Mouse (Mus musculus) forebrain, embryonic 12.5 days (tissue): ENCODE measurements at regions not wholly inside any gene's neighbourhood (a gene's known extent, or its start where the extent isn't known, plus 50 kb on each side); places are given as distances from the start of the nearest gene placed in this dataset.

Source experiments
- ATAC-seq: fragments of 200-750 bp; cut with Nextera tagmentation; 2 replicates; pipeline ENCODE4 v1.8.0; 2017; ENCODE audit warnings: moderate TSS enrichment; ENCODE audit not compliant: low FRiP score
- H3K27ac ChIP-seq: fragments of 300-500 bp; sonication (generic); 2 replicates; pipeline ENCODE4 v1.5.1; 2016; ENCODE audit warnings: mild to moderate bottlenecking
- H3K27me3 ChIP-seq: fragments of 300-500 bp; sonication (generic); 2 replicates; pipeline ENCODE4 v1.6.1; 2016; ENCODE audit warnings: mild to moderate bottlenecking
- H3K36me3 ChIP-seq: fragments of 300-500 bp; sonication (generic); replicated peaks from 2 replicates; pipeline ENCODE4 v1.6.1; 2016; ENCODE audit warnings: mild to moderate bottlenecking
- H3K4me1 ChIP-seq: fragments of 300-500 bp; sonication (generic); 2 replicates; pipeline ENCODE4 v1.6.1; 2016
- H3K4me2 ChIP-seq: fragments of 300-500 bp; sonication (generic); 2 replicates; pipeline ENCODE4 v1.6.1; 2016; ENCODE audit warnings: mild to moderate bottlenecking, moderate library complexity
- H3K4me3 ChIP-seq: fragments of 300-500 bp; sonication (generic); replicated peaks from 2 replicates; pipeline ENCODE4 v1.5.1; 2016; ENCODE audit warnings: mild to moderate bottlenecking
- H3K9ac ChIP-seq: fragments of 300-500 bp; sonication (generic); 2 replicates; pipeline ENCODE4 v1.6.1; 2016; ENCODE audit warnings: mild to moderate bottlenecking
- H3K9me3 ChIP-seq: fragments of 300-500 bp; sonication (generic); 2 replicates; pipeline ENCODE4 v1.6.1; 2016
- WGBS: fragments of 180-500 bp; shearing (Covaris S2); methylation state at CpG from one replicate; pipeline ENCODE4 v1.1.7; 2016; 5-methylcytosine and 5-hydroxymethylcytosine counted together

DNA sequence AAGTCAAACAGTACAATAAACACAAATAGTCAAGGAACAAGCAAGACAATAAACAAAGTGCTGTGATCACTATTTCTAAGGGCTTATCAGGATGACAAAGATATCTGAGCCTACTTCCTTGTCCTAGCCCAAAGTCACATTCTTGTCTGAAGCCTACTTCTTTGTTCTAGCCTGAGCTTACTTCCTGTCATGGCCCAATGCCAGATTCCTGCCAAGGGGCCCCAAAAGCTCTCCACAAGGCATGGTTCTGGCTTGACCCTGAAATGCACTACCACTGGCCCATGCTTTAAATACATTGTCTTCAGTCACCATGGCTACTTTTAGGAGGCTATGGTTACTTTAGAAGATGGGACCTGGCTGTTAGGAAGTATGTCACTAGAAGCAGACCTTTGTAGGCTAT is 940.6 kb downstream of the A830018L16Rik start:
- no peak overlapping the region for H3K9ac ChIP-seq
- H3K9me3 ChIP-seq: no peaks in the 10 kb centered on the region
- no peaks in the 10 kb centered on the region for H3K27me3 ChIP-seq
- H3K4me3 ChIP-seq: no peak overlapping the region
- H3K4me2 ChIP-seq: no peak overlapping the region
- no peak for ATAC-seq
- H3K4me1 ChIP-seq: no peaks in the 10 kb centered on the region
- H3K27ac ChIP-seq: no peak overlapping the region
- no peaks in the 10 kb centered on the region for H3K36me3 ChIP-seq

DNA sequence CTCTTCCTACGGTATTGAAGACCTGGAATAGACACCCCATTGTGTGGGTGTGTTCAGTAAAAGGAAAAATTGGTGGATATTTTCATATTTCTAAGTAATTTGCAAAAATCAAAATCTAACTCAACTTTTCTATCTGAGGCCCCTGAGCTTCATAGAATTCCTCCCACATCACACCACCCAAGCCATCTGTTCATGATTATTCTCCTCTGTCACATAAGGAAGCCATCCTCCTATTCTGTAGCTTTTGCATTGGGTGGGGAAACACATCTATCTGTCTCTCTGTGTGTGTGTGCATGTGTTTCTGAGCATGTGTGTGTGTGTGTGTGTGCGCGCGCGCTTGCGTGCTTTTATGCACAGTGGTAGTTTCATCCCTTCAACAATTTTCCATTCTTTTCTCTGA is 954.0 kb downstream of the A830018L16Rik start:
- no peak for ATAC-seq
- no peaks in the 10 kb centered on the region for H3K36me3 ChIP-seq
- WGBS: 96% methylated on average over 6 of the region's 6 CpGs

GRCm38 (mm10) chr1:12372968-12373367 is 959.1 kb downstream of the A830018L16Rik start:
- no peaks in the 10 kb centered on the region for H3K36me3 ChIP-seq
- no peaks in the 10 kb centered on the region for H3K4me1 ChIP-seq
- no peak overlapping the region for H3K27ac ChIP-seq
- no peak for ATAC-seq
- no peak overlapping the region for H3K4me3 ChIP-seq
- no peaks in the 10 kb centered on the region for H3K9me3 ChIP-seq
- H3K9ac ChIP-seq: no peak overlapping the region
- no peak overlapping the region for H3K4me2 ChIP-seq
- no peaks in the 10 kb centered on the region for H3K27me3 ChIP-seq

More for the DNA sequence above, 954.0 kb downstream of the A830018L16Rik start:
- Histone ChIP-seq H3K9ac (no peak overlapping the region), H3K4me2 (no peak overlapping the region), H3K27ac (no peak overlapping the region), H3K9me3 (no peaks in the 10 kb centered on the region), H3K4me1 (no peaks in the 10 kb centered on the region), H3K27me3 (no peaks in the 10 kb centered on the region), H3K4me3 (no peak overlapping the region)

- no peaks in the 10 kb centered on the region for H3K9me3 ChIP-seq
- peak; percentile 36 for ATAC-seq
- H3K4me1 ChIP-seq: peaks cover 7% of the 10 kb centered on the region; the same call in 1 of the 2 replicates
- 18% methylated on average over 7 of the region's 7 CpGs for WGBS
- H3K9ac ChIP-seq: no peak overlapping the region
- H3K36me3 ChIP-seq: no peaks in the 10 kb centered on the region
- no peak overlapping the region for H3K4me2 ChIP-seq
- no peak overlapping the region for H3K27ac ChIP-seq
- no peaks in the 10 kb centered on the region for H3K27me3 ChIP-seq
- no peak overlapping the region for H3K4me3 ChIP-seq
Observed at GRCm38 (mm10) chr1:12398146-12398884, 984.4 kb downstream of the A830018L16Rik start.

DNA sequence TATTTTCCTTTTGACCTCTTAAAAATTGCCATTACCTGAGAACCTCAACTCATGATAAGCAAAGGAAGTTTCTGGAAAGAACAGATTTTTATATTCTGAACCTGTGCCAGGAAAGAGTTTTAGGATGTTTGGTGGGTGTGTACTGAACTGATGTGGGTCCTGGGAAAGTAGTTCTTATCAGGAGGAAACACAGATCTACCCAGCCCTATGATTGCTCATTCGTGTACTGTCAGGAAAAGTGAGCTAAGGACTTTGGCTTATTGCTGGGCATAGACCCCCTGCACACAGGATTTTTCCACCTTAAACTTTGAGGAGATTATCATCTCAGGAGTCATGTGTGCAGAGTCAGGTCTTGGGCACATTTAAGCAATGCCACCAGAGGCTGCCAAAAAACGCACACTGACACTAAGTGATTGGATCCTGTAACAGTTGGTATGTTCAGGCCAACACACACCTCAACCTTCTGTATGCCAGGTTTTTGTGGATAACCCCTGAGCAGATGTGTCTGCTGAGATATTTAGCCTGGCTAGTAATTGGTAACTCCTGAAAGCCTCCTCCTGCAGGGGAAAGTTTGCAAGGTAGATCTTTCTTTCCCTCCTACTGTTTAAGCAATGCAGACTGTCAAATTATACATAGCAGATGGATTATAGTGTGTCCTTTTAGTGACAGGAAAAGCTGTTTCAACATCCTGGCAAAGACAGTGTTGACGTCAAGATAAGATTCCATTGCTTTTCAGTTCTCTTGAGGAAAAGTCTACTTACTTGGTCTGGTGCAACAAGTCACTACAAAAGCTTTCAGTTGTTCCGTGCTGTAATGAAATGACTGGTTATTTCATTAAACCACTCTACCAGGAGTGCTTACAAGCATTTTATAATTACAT is 991.7 kb downstream of the A830018L16Rik start:
- ATAC-seq: no peak
- H3K9me3 ChIP-seq: no peaks in the 10 kb centered on the region
- 87% methylated on average over 4 of the region's 4 CpGs for WGBS

GRCm38 (mm10) chr1:12409738-12410523 is 996.0 kb downstream of the A830018L16Rik start:
- 39% methylated on average over 6 of the region's 6 CpGs for WGBS
- no peak overlapping the region for H3K4me2 ChIP-seq
- no peaks in the 10 kb centered on the region for H3K9me3 ChIP-seq
- ATAC-seq: peak; percentile 91
- peaks cover 21% of the 10 kb centered on the region for H3K27me3 ChIP-seq
- H3K9ac ChIP-seq: no peak overlapping the region
- no peak overlapping the region for H3K27ac ChIP-seq
- no peak overlapping the region for H3K4me3 ChIP-seq
- H3K4me1 ChIP-seq: no peaks in the 10 kb centered on the region
- H3K36me3 ChIP-seq: no peaks in the 10 kb centered on the region

More for the DNA sequence above, 991.7 kb downstream of the A830018L16Rik start:
- no peak overlapping the region for H3K9ac ChIP-seq
- H3K36me3 ChIP-seq: no peaks in the 10 kb centered on the region
- H3K27ac ChIP-seq: no peak overlapping the region
- H3K4me2 ChIP-seq: no peak overlapping the region
- H3K4me3 ChIP-seq: no peak overlapping the region
- H3K4me1 ChIP-seq: no peaks in the 10 kb centered on the region
- peaks cover 17% of the 10 kb centered on the region; the same call in 1 of the 2 replicates for H3K27me3 ChIP-seq

- Histone ChIP-seq H3K4me2 (no peak overlapping the region), H3K36me3 (no peaks in the 10 kb centered on the region), H3K27ac (no peak overlapping the region), H3K4me3 (no peak overlapping the region), H3K27me3 (peaks cover 19% of the 10 kb centered on the region), H3K9me3 (no peaks in the 10 kb centered on the region), H3K9ac (no peak overlapping the region), H3K4me1 (no peaks in the 10 kb centered on the region)
- peak; percentile 37; the same call in 1 of the 2 replicates for ATAC-seq
Observed at GRCm38 (mm10) chr1:12410524-12410886, 996.6 kb downstream of the A830018L16Rik start.

DNA sequence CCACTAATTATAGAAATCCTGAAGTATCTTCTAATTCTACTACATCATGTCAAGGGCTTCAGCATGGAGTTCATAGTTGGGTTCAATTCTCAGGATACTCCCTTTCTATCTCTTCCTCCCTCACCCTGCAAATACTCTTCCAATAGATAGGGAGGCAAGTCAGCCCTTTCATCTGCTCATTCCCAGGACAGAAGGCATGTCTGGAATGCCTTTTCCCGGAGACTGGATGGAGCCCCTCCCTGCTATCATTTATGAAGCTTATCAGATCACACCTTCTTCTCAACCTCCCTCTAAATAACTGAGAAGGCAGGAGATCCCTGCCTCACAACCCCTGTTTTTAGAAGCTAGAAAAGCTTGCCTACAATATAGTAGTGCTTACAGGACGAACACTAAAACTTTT is 1010.6 kb downstream of the A830018L16Rik start:
- no peak overlapping the region for H3K4me3 ChIP-seq
- no peak overlapping the region for H3K9ac ChIP-seq
- no peak overlapping the region for H3K4me2 ChIP-seq
- 78% methylated on average over 2 of the region's 2 CpGs for WGBS
- no peaks in the 10 kb centered on the region for H3K36me3 ChIP-seq
- no peaks in the 10 kb centered on the region for H3K4me1 ChIP-seq
- no peaks in the 10 kb centered on the region for H3K27me3 ChIP-seq
- no peak for ATAC-seq
- no peak overlapping the region for H3K27ac ChIP-seq
- H3K9me3 ChIP-seq: no peaks in the 10 kb centered on the region

- Histone ChIP-seq H3K27me3 (no peaks in the 10 kb centered on the region), H3K9me3 (no peaks in the 10 kb centered on the region), H3K27ac (no peak overlapping the region), H3K4me3 (no peak overlapping the region), H3K9ac (no peak overlapping the region), H3K4me2 (no peak overlapping the region), H3K4me1 (no peaks in the 10 kb centered on the region), H3K36me3 (no peaks in the 10 kb centered on the region)
- no peak for ATAC-seq
- WGBS: 81% methylated on average over 2 of the region's 2 CpGs
Observed at GRCm38 (mm10) chr1:12437894-12438293, 1024.0 kb downstream of the A830018L16Rik start.

DNA sequence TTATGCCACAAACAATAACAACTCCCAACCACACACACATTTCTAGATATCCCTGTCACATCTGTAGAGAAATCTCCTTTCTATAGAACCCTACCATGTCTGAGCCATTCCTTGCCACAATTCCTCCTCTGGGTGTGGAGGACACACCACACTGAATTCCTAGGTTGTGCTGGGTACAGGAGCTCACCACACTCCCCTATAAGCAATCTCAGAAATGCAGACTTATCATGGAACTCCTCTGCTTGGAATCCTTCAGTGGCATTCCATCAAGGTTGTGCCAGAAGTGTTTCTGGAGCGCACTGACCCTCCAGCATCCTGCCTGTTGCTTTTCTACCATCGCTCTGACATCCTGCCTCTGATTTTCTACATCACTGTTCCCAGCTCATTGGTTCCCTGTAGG is 1052.3 kb downstream of the A830018L16Rik start:
- Histone ChIP-seq H3K27me3 (no peaks in the 10 kb centered on the region), H3K27ac (no peak overlapping the region)

GRCm38 (mm10) chr1:12478983-12479763 is 1065.3 kb downstream of the A830018L16Rik start:
- no peak for ATAC-seq
- Histone ChIP-seq H3K4me1 (no peaks in the 10 kb centered on the region), H3K9ac (no peak overlapping the region), H3K4me2 (no peak overlapping the region), H3K27ac (no peak overlapping the region), H3K36me3 (no peaks in the 10 kb centered on the region), H3K4me3 (no peak overlapping the region), H3K27me3 (no peaks in the 10 kb centered on the region), H3K9me3 (no peaks in the 10 kb centered on the region)
- WGBS: 70% methylated on average over 5 of the region's 5 CpGs

More for the DNA sequence above, 1052.3 kb downstream of the A830018L16Rik start:
- Histone ChIP-seq H3K9ac (no peak overlapping the region), H3K4me3 (no peak overlapping the region), H3K4me2 (no peak overlapping the region), H3K9me3 (no peaks in the 10 kb centered on the region), H3K4me1 (no peaks in the 10 kb centered on the region), H3K36me3 (no peaks in the 10 kb centered on the region)
- ATAC-seq: no peak
- 90% methylated on average over 2 of the region's 2 CpGs for WGBS

- no peak for ATAC-seq
- H3K36me3 ChIP-seq: no peaks in the 10 kb centered on the region
- no peak overlapping the region for H3K27ac ChIP-seq
- no peaks in the 10 kb centered on the region for H3K9me3 ChIP-seq
- no peak overlapping the region for H3K4me3 ChIP-seq
- no peaks in the 10 kb centered on the region for H3K27me3 ChIP-seq
- H3K9ac ChIP-seq: no peak overlapping the region
- WGBS: 86% methylated on average over 3 of the region's 3 CpGs
- no peak overlapping the region for H3K4me2 ChIP-seq
- H3K4me1 ChIP-seq: no peaks in the 10 kb centered on the region
Observed at GRCm38 (mm10) chr1:12500442-12500841, 1086.5 kb downstream of the A830018L16Rik start.
